Mouse (Mus musculus) G1E (cell line): ENCODE measurements around the gene Phactr3.

Experiments
- CTCF ChIP-seq: IDR thresholded peaks from 2 replicates; pipeline ENCODE4 v1.5.1; 2012; ENCODE audit warnings: low read depth, low read length, inconsistent platforms, mixed read lengths
- GATA1 ChIP-seq: IDR thresholded peaks from 2 replicates; pipeline ENCODE4 v1.6.1; 2012; ENCODE audit warnings: borderline replicate concordance, low read length, inconsistent platforms, mixed read lengths
- TAL1 ChIP-seq: conservative IDR thresholded peaks from 2 replicates; pipeline ENCODE4 v1.6.1; 2012; ENCODE audit warnings: low read depth, low read length, inconsistent platforms, mixed read lengths

GRCm38 (mm10) chr2:178238503-178238902 is 119.7 kb downstream of the Phactr3 start:
- TF ChIP-seq CTCF = no peak
- no peak for TF ChIP-seq GATA1
- no peak for TF ChIP-seq TAL1
